Mouse (Mus musculus): Measurements from ENCODE around the gene Mrps16.

Gene Mrps16

GRCm38 (mm10) chr14:20393205-20393913 is at the start of gene Mrps16:
Gene Mrps16 (minus strand): TSS chr14:20393634.
- peak; percentile 93 for DNase-seq (ENCODE audit: extremely low spot score)

GRCm38 (mm10) chr14:20442252-20442651 is 48.8 kb upstream of the Mrps16 start:
- DNase-seq (ENCODE audit: extremely low spot score): no peak

GRCm38 (mm10) chr14:20436976-20437375 is 43.5 kb upstream of the Mrps16 start:
- DNase-seq (ENCODE audit: extremely low spot score): no peak

- no peak for DNase-seq (ENCODE audit: extremely low spot score)
These were observed 39.0 kb upstream of the Mrps16 start for GRCm38 (mm10) chr14:20432420-20432819.

GRCm38 (mm10) chr14:20431726-20432125 is 38.3 kb upstream of the Mrps16 start:
- no peak for DNase-seq (ENCODE audit: extremely low spot score)

GRCm38 (mm10) chr14:20429833-20430232 is 36.4 kb upstream of the Mrps16 start:
- no peak for DNase-seq (ENCODE audit: extremely low spot score)

GRCm38 (mm10) chr14:20428593-20428992 is 35.2 kb upstream of the Mrps16 start:
- DNase-seq (ENCODE audit: extremely low spot score): no peak

GRCm38 (mm10) chr14:20423046-20423445 is 29.6 kb upstream of the Mrps16 start:
- no peak for DNase-seq (ENCODE audit: extremely low spot score)

- DNase-seq (ENCODE audit: extremely low spot score): no peak
These were observed 28.8 kb upstream of the Mrps16 start for GRCm38 (mm10) chr14:20422257-20422656.

GRCm38 (mm10) chr14:20400071-20400470 is 6.6 kb upstream of the Mrps16 start:
- DNase-seq (ENCODE audit: extremely low spot score): no peak

- no peak for DNase-seq (ENCODE audit: extremely low spot score)
These were observed 5.4 kb upstream of the Mrps16 start for GRCm38 (mm10) chr14:20398864-20399263.

GRCm38 (mm10) chr14:20397220-20397619 is 3.8 kb upstream of the Mrps16 start:
- no peak for DNase-seq (ENCODE audit: extremely low spot score)

GRCm38 (mm10) chr14:20392326-20392725 is 1.1 kb downstream of the Mrps16 start:
- DNase-seq (ENCODE audit: extremely low spot score): no peak

- no peak for DNase-seq (ENCODE audit: extremely low spot score)
These were observed 3.9 kb downstream of the Mrps16 start for GRCm38 (mm10) chr14:20389446-20390079.

GRCm38 (mm10) chr14:20388441-20389129 is 4.8 kb downstream of the Mrps16 start, which contains the start of gene Dnajc9:
Gene Dnajc9 (minus strand): TSS chr14:20388910.
- peak; percentile 93 for DNase-seq (ENCODE audit: extremely low spot score)

- DNase-seq (ENCODE audit: extremely low spot score): no peak
These were observed 13.5 kb downstream of the Mrps16 start for GRCm38 (mm10) chr14:20379753-20380430.

- no peak for DNase-seq (ENCODE audit: extremely low spot score)
These were observed 14.3 kb downstream of the Mrps16 start for GRCm38 (mm10) chr14:20379087-20379640.

- DNase-seq (ENCODE audit: extremely low spot score): peak; percentile 41
These were observed 14.9 kb downstream of the Mrps16 start for GRCm38 (mm10) chr14:20378313-20379061.

GRCm38 (mm10) chr14:20377112-20377521 is 16.3 kb downstream of the Mrps16 start:
- no peak for DNase-seq (ENCODE audit: extremely low spot score)

GRCm38 (mm10) chr14:20371854-20372253 is 21.6 kb downstream of the Mrps16 start:
- no peak for DNase-seq (ENCODE audit: extremely low spot score)

- DNase-seq (ENCODE audit: extremely low spot score): no peak
These were observed 22.6 kb downstream of the Mrps16 start for GRCm38 (mm10) chr14:20370798-20371197.

Measured in embryo, embryonic 9.5 days (tissue).